Mouse (Mus musculus) heart, postnatal 10 days (tissue): ENCODE measurements around the gene Gm49342. TPM values are rescaled to one million over a fixed set of nuclear protein-coding genes. Genes with fewer than 3 reads are reported as not detected.
"Not testable (repeated sequence)": the region's sequence is repeated elsewhere in the genome, so short reads cannot be mapped to it uniquely, and the experiment has no call there.

ENCODE experiments used
- DNase-seq, 2 experiments: peaks; one replicate each; pipeline ENCODE4 v3.0.0; 2021
- intact Hi-C: fragments of 180-260 bp; cut with DNase I; formaldehyde crosslinking; loops from one replicate; pipeline ENCODE4 v1.15.1; 2025
- total RNA-seq, 2 experiments: library from RNA; stranded (reverse); gene quantifications; 2 replicates each; pipeline ENCODE4 v1.2.3; 2021

Gene Gm49342
- total RNA-seq = 10 to 100 TPM; 13.0 to 14.4 TPM

- peak; percentile 97 for DNase-seq
- intact Hi-C loops = loop anchor here (2.0 to 5.0 kb wide), 2 partner anchors 13 to 68 kb away; partner anchors contain the start of genes Pip4p1 and Pnp
Observed at GRCm38 (mm10) chr14:50943932-50944667, at the start of gene Gm49342. TSS of gene Gm49342 (plus strand) at chr14:50944517.

GRCm38 (mm10) chr14:50895407-50895806, 48.9 kb upstream of the Gm49342 start:
- no peak for DNase-seq
- intact Hi-C loops = no loop called here

- peak; percentile 67 to 75 for DNase-seq
Observed at GRCm38 (mm10) chr14:50895985-50896746, 48.2 kb upstream of the Gm49342 start.

GRCm38 (mm10) chr14:50896747-50897373, 47.5 kb upstream of the Gm49342 start:
- peak; percentile 26 to 30 for DNase-seq

More at GRCm38 (mm10) chr14:50895985-50896746, 48.2 kb upstream of the Gm49342 start:
- intact Hi-C loops = no loop called here

GRCm38 (mm10) chr14:50897374-50897765, 46.9 kb upstream of the Gm49342 start, which contains the start of gene Klhl33:
TSS of gene Klhl33 (minus strand) at chr14:50897507.
- intact Hi-C loops = no loop called here
- DNase-seq = peak; percentile 38 to 43

More at GRCm38 (mm10) chr14:50896747-50897373, 47.5 kb upstream of the Gm49342 start:
- intact Hi-C loops = no loop called here

- intact Hi-C loops, DNase-seq: not testable (repeated sequence)
Observed at GRCm38 (mm10) chr14:50897992-50898391, 46.3 kb upstream of the Gm49342 start.

GRCm38 (mm10) chr14:50903973-50904827, 40.1 kb upstream of the Gm49342 start:
- DNase-seq = peak; percentile 36 to 37
- intact Hi-C loops = no loop called here

- intact Hi-C loops = no loop called here
- no peak for DNase-seq
Observed at GRCm38 (mm10) chr14:50904828-50905129, 39.5 kb upstream of the Gm49342 start.

GRCm38 (mm10) chr14:50905327-50905726, 39.0 kb upstream of the Gm49342 start:
- intact Hi-C loops, DNase-seq: not testable (repeated sequence)

GRCm38 (mm10) chr14:50908126-50908525, 36.2 kb upstream of the Gm49342 start:
- no peak for DNase-seq
- intact Hi-C loops = no loop called here

- DNase-seq = no peak
- intact Hi-C loops = no loop called here
Observed at GRCm38 (mm10) chr14:50911356-50911755, 33.0 kb upstream of the Gm49342 start.

- intact Hi-C loops = loop anchor here (10.0 kb wide), 1 partner anchor 119 kb away; the partner anchor contains the start of genes Ccnb1ip1 and Parp2
- not testable (repeated sequence) for DNase-seq
Observed at GRCm38 (mm10) chr14:50923437-50923836, 20.9 kb upstream of the Gm49342 start.

- peak; percentile 97 for DNase-seq
- intact Hi-C loops = loop anchor here (10.0 kb wide), 1 partner anchor 120 kb away; the partner anchor contains the start of genes Ccnb1ip1 and Parp2
Observed at GRCm38 (mm10) chr14:50924281-50925064, 19.8 kb upstream of the Gm49342 start, which contains the start of the genes Osgep and Apex1. TSS of gene Osgep (minus strand) at chr14:50924893. TSS of gene Apex1 (plus strand) at chr14:50924968.

GRCm38 (mm10) chr14:50925111-50925920, 19.0 kb upstream of the Gm49342 start:
- DNase-seq = peak in 1 of 2 experiments; percentile 15
- intact Hi-C loops = loop anchor here (10.0 kb wide), 1 partner anchor 121 kb away; the partner anchor contains the start of genes Ccnb1ip1 and Parp2

GRCm38 (mm10) chr14:50927366-50927765, 17.0 kb upstream of the Gm49342 start:
- intact Hi-C loops = loop anchor here (10.0 kb wide), 1 partner anchor 123 kb away; the partner anchor contains the start of genes Ccnb1ip1 and Parp2
- no peak for DNase-seq

- DNase-seq = peak in 1 of 2 experiments; percentile 16
- intact Hi-C loops = loop anchor here (2.0 to 10.0 kb wide), 3 partner anchors 15 to 132 kb away; partner anchors contain the start of genes Ccnb1ip1, Gm49342 and Parp2
Observed at GRCm38 (mm10) chr14:50929951-50930350, 14.4 kb upstream of the Gm49342 start.

GRCm38 (mm10) chr14:50930377-50930753, 14.0 kb upstream of the Gm49342 start:
- peak in 1 of 2 experiments; percentile 47 for DNase-seq
- intact Hi-C loops = loop anchor here (2.0 to 5.0 kb wide), 2 partner anchors 14 to 132 kb away; partner anchors contain the start of gene Gm49342
